Mouse (Mus musculus): ENCODE results near the gene Chchd10.

- TF ChIP-seq CEBPB (IDR thresholded peaks at IDR 0.05; ENCODE audit: insufficient read depth, poor library complexity, severe bottlenecking): no peak
- TF ChIP-seq POLR2A (IDR thresholded peaks at IDR 0.05; ENCODE audit: insufficient read length, low read depth): no peak
- no peak for TF ChIP-seq TCF12 (IDR thresholded peaks at IDR 0.05; ENCODE audit: insufficient read depth, poor library complexity, severe bottlenecking)
- no peak for TF ChIP-seq MYOD1 (IDR thresholded peaks at IDR 0.05; ENCODE audit: control insufficient read depth in 1 of 3, insufficient read length in 2 of 3, low read depth in 2 of 3)
- TF ChIP-seq MAX (IDR thresholded peaks at IDR 0.05; ENCODE audit: low read depth): no peak
- TF ChIP-seq SRF (IDR thresholded peaks at IDR 0.05; ENCODE audit: control insufficient read depth, insufficient read length, low read depth): no peak
- no peak for TF ChIP-seq REST (IDR thresholded peaks at IDR 0.05; ENCODE audit: insufficient read depth, insufficient read length)
- TF ChIP-seq TCF3 (IDR thresholded peaks at IDR 0.05; ENCODE audit: insufficient read length, low read depth): no peak
- TF ChIP-seq E2F4 (IDR thresholded peaks at IDR 0.05; ENCODE audit: insufficient read depth): no peak
- TF ChIP-seq USF1 (IDR thresholded peaks at IDR 0.05; ENCODE audit: low read depth): no peak
- TF ChIP-seq MYOG (IDR thresholded peaks at IDR 0.05; ENCODE audit: control insufficient read depth in 1 of 3, insufficient read depth in 1 of 3, insufficient read length in 2 of 3, low read depth in 2 of 3): no peak
Observed at GRCm38 (mm10) chr10:75975216-75975615, 42.3 kb downstream of the Chchd10 start.

Data from myocyte (in vitro differentiated cells).